ENCODE assay signal across 18 mouse cellular contexts in the genomic region with DNA sequence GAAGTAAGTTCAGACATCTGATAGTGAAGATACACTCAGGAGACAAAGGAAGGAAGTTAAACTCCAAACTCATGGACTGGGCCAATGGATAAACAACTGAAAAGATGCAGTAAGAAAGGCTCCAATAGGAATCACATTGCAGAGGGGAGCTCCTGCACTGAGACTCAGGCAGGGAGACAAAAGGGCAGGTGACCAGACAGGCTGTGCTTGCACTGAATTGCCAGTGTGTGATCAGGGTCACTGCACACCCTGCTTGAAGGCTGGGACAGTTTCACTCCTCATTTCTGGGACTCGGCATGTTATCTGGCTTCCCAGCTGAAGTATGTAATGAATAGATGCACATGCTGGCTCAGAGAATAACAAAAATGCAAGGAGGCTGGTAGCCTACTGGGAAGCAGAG. TPM values are rescaled to one million over a fixed set of nuclear protein-coding genes. Genes with fewer than 3 reads are reported as not detected.
"Had no signal": no experiment of that assay in that cellular context is flagged by ENCODE, and none has a peak within 500 bp of the region (broad histone marks: within the 10 kb centered on the region; RNA-seq: fewer than 3 reads in every experiment).

No protein-coding gene starts in this region.

- H3K36me3 ChIP-seq: liver, embryonic 13.5 days; liver, embryonic 15.5 days; lung, embryonic 15.5 days; midbrain, embryonic 13.5 days; midbrain, embryonic 15.5 days; neural tube, embryonic 12.5 days; stomach, embryonic 15.5 days had no signal

- H3K4me3 ChIP-seq: liver, embryonic 13.5 days; liver, embryonic 15.5 days; lung, embryonic 15.5 days; megakaryocyte, embryonic 14.5 days; midbrain, embryonic 13.5 days; midbrain, embryonic 15.5 days; neural tube, embryonic 12.5 days; stomach, embryonic 15.5 days had no signal

- H3K27me3 ChIP-seq: liver, embryonic 13.5 days; liver, embryonic 15.5 days; lung, embryonic 15.5 days; megakaryocyte, embryonic 14.5 days; midbrain, embryonic 13.5 days; midbrain, embryonic 15.5 days; neural tube, embryonic 12.5 days; stomach, embryonic 15.5 days had no signal

- ATAC-seq: liver, postnatal 0 days; midbrain, embryonic 13.5 days; midbrain, embryonic 15.5 days had no signal

- H3K4me1 ChIP-seq: liver, embryonic 13.5 days; liver, embryonic 15.5 days; lung, embryonic 15.5 days; midbrain, embryonic 13.5 days; midbrain, embryonic 15.5 days; neural tube, embryonic 12.5 days; stomach, embryonic 15.5 days had no signal

- H3K9ac ChIP-seq: liver, embryonic 13.5 days; liver, embryonic 15.5 days; liver, postnatal 0 days; lung, embryonic 15.5 days; midbrain, embryonic 13.5 days; midbrain, embryonic 15.5 days; neural tube, embryonic 12.5 days; stomach, embryonic 15.5 days had no signal

- DNase-seq: liver, embryonic 13.5 days; liver, postnatal 0 days; lung, adult 2 months; right cerebral cortex, postnatal 14 days; thymus, adult 18-20 months; thymus, postnatal 14 days; thymus, postnatal 36 days had no signal

- H3K27ac ChIP-seq: liver, embryonic 13.5 days; liver, embryonic 15.5 days; lung, embryonic 15.5 days; macrophage; midbrain, embryonic 13.5 days; midbrain, embryonic 15.5 days; neural tube, embryonic 12.5 days; stomach, embryonic 15.5 days; stomach, postnatal 0 days had no signal

- H3K9me3 ChIP-seq: liver, embryonic 13.5 days; liver, embryonic 15.5 days; lung, embryonic 15.5 days; megakaryocyte, embryonic 14.5 days; midbrain, embryonic 13.5 days; midbrain, embryonic 15.5 days; neural tube, embryonic 12.5 days; stomach, embryonic 15.5 days had no signal

- H3K4me2 ChIP-seq: liver, embryonic 13.5 days; liver, embryonic 15.5 days; lung, embryonic 15.5 days; midbrain, embryonic 11.5 days; midbrain, embryonic 13.5 days; midbrain, embryonic 15.5 days; neural tube, embryonic 12.5 days; stomach, embryonic 15.5 days had no signal

RNA-seq across cellular contexts. Expression of gene Serpinb1b, which starts 15.3 kb away (rescaled TPM):
- polyA plus RNA-seq: liver, embryonic 13.5 days; liver, embryonic 15.5 days; liver, postnatal 0 days; lung, embryonic 15.5 days; neural tube, embryonic 12.5 days; testis, adult 2 months had no signal

RNA-seq across cellular contexts. Expression of gene Serpinb9b, which starts 35.8 kb away (rescaled TPM):
- polyA plus RNA-seq: liver, embryonic 13.5 days; liver, embryonic 15.5 days; stomach, embryonic 15.5 days had no signal
